8 mouse cellular contexts compared by ENCODE assay signal in the genomic region with DNA sequence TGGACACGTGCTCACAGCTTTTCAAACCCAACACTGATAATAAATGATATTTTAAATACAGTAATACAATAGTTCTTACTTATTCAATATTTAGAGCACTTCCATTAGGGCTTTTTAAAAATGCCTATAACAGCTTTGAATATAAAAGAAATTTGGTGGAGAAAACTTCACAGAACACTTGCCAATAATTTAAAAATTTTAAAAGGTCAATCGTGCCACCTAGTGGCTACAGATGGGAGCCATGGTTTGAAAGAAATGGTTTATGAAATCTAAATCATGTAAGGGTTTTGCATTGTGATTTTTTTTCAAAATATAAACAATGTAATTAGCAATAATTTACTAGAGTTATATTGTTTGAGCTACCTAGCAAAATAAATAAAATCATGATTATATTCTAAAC.
A peak's percentile ranks its signal among the peaks of the same experiment; 100 is the strongest.
DNase-seq lines count a peak whose midpoint lies in the region; ATAC-seq lines count a peak whose summit lies in the region.

No protein-coding gene starts in this region.

- H3K4me2 ChIP-seq in hindbrain, embryonic 11.5 days (replicated peaks; ENCODE audit: low read depth, low read length), result no peak overlapping the region
- H3K4me2 ChIP-seq in hindbrain, embryonic 12.5 days (replicated peaks), result no peak overlapping the region

- H3K9ac ChIP-seq in hindbrain, embryonic 11.5 days (ENCODE audit: low read depth, low read length), result no peak overlapping the region
- H3K9ac ChIP-seq in hindbrain, embryonic 12.5 days, result no peak overlapping the region

- peak; percentile 48 for DNase-seq in hindbrain, embryonic 11.5 days (ENCODE audit: low spot score)
- peak; percentile 12 for DNase-seq in right cerebral cortex, adult 18-20 months
- no peak for DNase-seq in right cerebral cortex, postnatal 36 days (ENCODE audit: low spot score in 2 of 2)
- DNase-seq in c-Kit-positive CD71-positive TER-119-negative erythroid progenitor cells, embryonic 14.5 days (ENCODE audit: low read depth), result peak; percentile 11
- peak; percentile 3 for DNase-seq in retina, adult 2 months (ENCODE audit: low read depth, low spot score)
- no peak for DNase-seq in natural killer cell, adult 2 months (ENCODE audit: low spot score in 2 of 2)
- DNase-seq in adrenal gland, adult 2 months, result no peak

- no peaks in the 10 kb centered on the region for H3K4me1 ChIP-seq in hindbrain, embryonic 11.5 days (replicated peaks; ENCODE audit: control insufficient read depth, insufficient read depth, low read length)
- H3K4me1 ChIP-seq in hindbrain, embryonic 12.5 days, result no peaks in the 10 kb centered on the region

- no peak overlapping the region for H3K4me3 ChIP-seq in hindbrain, embryonic 11.5 days (ENCODE audit: low read depth, low read length)
- H3K4me3 ChIP-seq in hindbrain, embryonic 12.5 days, result no peak overlapping the region

- no peak for ATAC-seq in hindbrain, embryonic 11.5 days (ENCODE audit: low FRiP score)
- no peak for ATAC-seq in hindbrain, embryonic 12.5 days (ENCODE audit: low FRiP score)

- no peaks in the 10 kb centered on the region for H3K36me3 ChIP-seq in hindbrain, embryonic 11.5 days (ENCODE audit: control insufficient read depth, insufficient read depth, low read length)
- H3K36me3 ChIP-seq in hindbrain, embryonic 12.5 days, result no peaks in the 10 kb centered on the region

- no peak overlapping the region for H3K27ac ChIP-seq in hindbrain, embryonic 11.5 days (ENCODE audit: low read depth, low read length)
- H3K27ac ChIP-seq in hindbrain, embryonic 12.5 days, result no peak overlapping the region

- no peaks in the 10 kb centered on the region for H3K27me3 ChIP-seq in hindbrain, embryonic 11.5 days (ENCODE audit: control insufficient read depth, insufficient read depth, low read length)
- no peaks in the 10 kb centered on the region for H3K27me3 ChIP-seq in hindbrain, embryonic 12.5 days

- WGBS in hindbrain, embryonic 11.5 days, result 45% methylated on average over 2 of the region's 2 CpGs
- WGBS in hindbrain, embryonic 12.5 days, result 43% methylated on average over 2 of the region's 2 CpGs

- no peaks in the 10 kb centered on the region for H3K9me3 ChIP-seq in hindbrain, embryonic 11.5 days (ENCODE audit: control insufficient read depth, low read length)
- H3K9me3 ChIP-seq in hindbrain, embryonic 12.5 days (replicated peaks), result no peaks in the 10 kb centered on the region

Comparison
In these comparisons a context has a peak if more than half of its experiments do, and no peak if none do; other contexts are left out.
1. DNase-seq: peak in hindbrain, embryonic 11.5 days (single experiment), right cerebral cortex, adult 18-20 months (single experiment), c-Kit-positive CD71-positive TER-119-negative erythroid progenitor cells, embryonic 14.5 days (single experiment) and retina, adult 2 months (single experiment); none in right cerebral cortex, postnatal 36 days (0 of 2), natural killer cell, adult 2 months (0 of 2) and adrenal gland, adult 2 months (single experiment).